20 mouse cellular contexts compared by ENCODE assay signal in the genomic region with DNA sequence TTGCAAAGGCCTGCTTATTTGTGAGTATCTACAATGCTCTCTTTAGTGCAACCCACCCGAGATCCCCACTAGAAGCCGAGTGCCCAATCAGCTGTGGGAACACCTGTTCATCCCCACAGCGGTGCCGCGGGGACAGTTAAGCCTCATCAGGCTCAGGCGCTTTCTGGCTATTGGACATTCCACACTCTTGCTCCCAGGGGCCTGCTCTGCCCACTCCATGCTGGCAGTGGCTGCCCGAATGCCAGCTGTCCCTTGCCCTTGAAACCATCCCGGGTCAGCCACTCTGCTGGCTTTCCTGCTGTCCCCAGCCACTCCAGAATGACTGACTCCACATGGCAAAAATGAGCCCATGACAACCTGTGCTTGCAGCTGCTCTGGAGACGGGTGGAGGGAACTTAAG.
DNase-seq lines count a peak whose midpoint lies in the region; ATAC-seq lines count a peak whose summit lies in the region.
"Had no signal": no experiment of that assay in that cellular context is flagged by ENCODE, and none has a peak within 500 bp of the region (broad histone marks: within the 10 kb centered on the region; RNA-seq: fewer than 3 reads in every experiment).

No protein-coding gene starts in this region.

- H3K27ac ChIP-seq in forebrain, embryonic 14.5 days (ENCODE audit: low read depth, low read length) = no peak overlapping the region
- no peak overlapping the region for H3K27ac ChIP-seq in forebrain, embryonic 15.5 days (replicated peaks)
- H3K27ac ChIP-seq in liver, embryonic 12.5 days = no peak overlapping the region
- no peak overlapping the region for H3K27ac ChIP-seq in intestine, embryonic 15.5 days
- H3K27ac ChIP-seq: forebrain, embryonic 12.5 days; heart, adult 2 months; limb, embryonic 12.5 days had no signal

- DNase-seq in forebrain, embryonic 14.5 days (ENCODE audit: low spot score) = peak; percentile 31
- DNase-seq in liver = peak; percentile 4
- DNase-seq in gastrocnemius, adult 8-10 months (ENCODE audit: low spot score in 2 of 2) = peak; percentile 4 to 11
- peak; percentile 15 for DNase-seq in retina, embryonic 14.5 days (ENCODE audit: low spot score)
- DNase-seq in layer of hippocampus, adult 11-12 months (ENCODE audit: low spot score) = no peak
- DNase-seq: adrenal gland, postnatal 10 days; B cell, adult 2 months; cerebellum, adult 18-20 months; heart, adult 2 months; heart, postnatal 10 days; kidney, adult 9 months; liver, postnatal 0 days; lung, postnatal 14 days had no signal

- H3K36me3 ChIP-seq in forebrain, embryonic 14.5 days (ENCODE audit: control insufficient read depth, insufficient read depth, low read length) = no peaks in the 10 kb centered on the region
- H3K36me3 ChIP-seq in forebrain, embryonic 15.5 days = no peaks in the 10 kb centered on the region
- H3K36me3 ChIP-seq in liver, embryonic 12.5 days = no peaks in the 10 kb centered on the region
- H3K36me3 ChIP-seq in intestine, embryonic 15.5 days = no peaks in the 10 kb centered on the region
- H3K36me3 ChIP-seq: forebrain, embryonic 12.5 days; limb, embryonic 12.5 days had no signal

- H3K4me2 ChIP-seq in forebrain, embryonic 14.5 days (ENCODE audit: low read length) = no peak overlapping the region
- no peak overlapping the region for H3K4me2 ChIP-seq in forebrain, embryonic 15.5 days (replicated peaks)
- no peak overlapping the region for H3K4me2 ChIP-seq in liver, embryonic 12.5 days
- no peak overlapping the region for H3K4me2 ChIP-seq in intestine, embryonic 15.5 days (replicated peaks)
- H3K4me2 ChIP-seq: forebrain, embryonic 12.5 days; limb, embryonic 12.5 days had no signal

- no peak overlapping the region for H3K4me3 ChIP-seq in forebrain, embryonic 14.5 days (ENCODE audit: low read depth, low read length)
- no peak overlapping the region for H3K4me3 ChIP-seq in forebrain, embryonic 15.5 days
- H3K4me3 ChIP-seq in liver, embryonic 12.5 days = no peak overlapping the region
- H3K4me3 ChIP-seq in intestine, embryonic 15.5 days (replicated peaks) = no peak overlapping the region
- H3K4me3 ChIP-seq: forebrain, embryonic 12.5 days; heart, adult 2 months; limb, embryonic 12.5 days; megakaryocyte, embryonic 14.5 days had no signal

- 68% methylated on average over 9 of the region's 9 CpGs for WGBS in forebrain, embryonic 14.5 days
- 62% methylated on average over 9 of the region's 9 CpGs for WGBS in forebrain, embryonic 15.5 days
- 66% methylated on average over 9 of the region's 9 CpGs for WGBS in liver, embryonic 12.5 days (ENCODE audit: insufficient replicate concordance)
- 79% methylated on average over 9 of the region's 9 CpGs for WGBS in intestine, embryonic 15.5 days

- ATAC-seq in forebrain, embryonic 14.5 days = peak; percentile 34
- ATAC-seq in forebrain, embryonic 15.5 days (replicated peaks) = no peak
- ATAC-seq in liver, embryonic 12.5 days = no peak
- ATAC-seq in intestine, embryonic 15.5 days = no peak
- ATAC-seq: inflammation-experienced regulatory T-cells, adult 6 months; liver, postnatal 0 days had no signal

- no peaks in the 10 kb centered on the region for H3K4me1 ChIP-seq in forebrain, embryonic 14.5 days (ENCODE audit: control insufficient read depth, insufficient read depth, low read length)
- peaks cover 13% of the 10 kb centered on the region for H3K4me1 ChIP-seq in forebrain, embryonic 15.5 days
- H3K4me1 ChIP-seq in liver, embryonic 12.5 days = no peaks in the 10 kb centered on the region
- H3K4me1 ChIP-seq in intestine, embryonic 15.5 days (replicated peaks) = no peaks in the 10 kb centered on the region
- H3K4me1 ChIP-seq: forebrain, embryonic 12.5 days; limb, embryonic 12.5 days; megakaryocyte, embryonic 14.5 days had no signal

- H3K27me3 ChIP-seq in forebrain, embryonic 14.5 days (replicated peaks; ENCODE audit: control insufficient read depth, insufficient read depth, low read length) = no peaks in the 10 kb centered on the region
- no peaks in the 10 kb centered on the region for H3K27me3 ChIP-seq in forebrain, embryonic 15.5 days
- no peaks in the 10 kb centered on the region for H3K27me3 ChIP-seq in liver, embryonic 12.5 days (replicated peaks)
- no peaks in the 10 kb centered on the region for H3K27me3 ChIP-seq in intestine, embryonic 15.5 days (replicated peaks)
- H3K27me3 ChIP-seq: forebrain, embryonic 12.5 days; limb, embryonic 12.5 days; megakaryocyte, embryonic 14.5 days had no signal

- no peaks in the 10 kb centered on the region for H3K9me3 ChIP-seq in forebrain, embryonic 14.5 days (replicated peaks; ENCODE audit: control insufficient read depth, low read length)
- H3K9me3 ChIP-seq in forebrain, embryonic 15.5 days = no peaks in the 10 kb centered on the region
- H3K9me3 ChIP-seq in liver, embryonic 12.5 days (replicated peaks) = no peaks in the 10 kb centered on the region
- H3K9me3 ChIP-seq in intestine, embryonic 15.5 days = no peaks in the 10 kb centered on the region
- H3K9me3 ChIP-seq: forebrain, embryonic 12.5 days; limb, embryonic 12.5 days; megakaryocyte, embryonic 14.5 days had no signal

- no peak overlapping the region for H3K9ac ChIP-seq in forebrain, embryonic 14.5 days (ENCODE audit: low read length)
- no peak overlapping the region for H3K9ac ChIP-seq in forebrain, embryonic 15.5 days (replicated peaks)
- H3K9ac ChIP-seq in liver, embryonic 12.5 days = no peak overlapping the region
- no peak overlapping the region for H3K9ac ChIP-seq in intestine, embryonic 15.5 days
- H3K9ac ChIP-seq: forebrain, embryonic 12.5 days; limb, embryonic 12.5 days; liver, postnatal 0 days had no signal
